Mouse (Mus musculus): ENCODE results near the gene Rps15a. TPM values are rescaled to one million over a fixed set of nuclear protein-coding genes. Genes with fewer than 3 reads are reported as not detected.

The Rps15a gene
- polyA plus RNA-seq, 1 experiment from 2014 or later, result 937 TPM

DNA sequence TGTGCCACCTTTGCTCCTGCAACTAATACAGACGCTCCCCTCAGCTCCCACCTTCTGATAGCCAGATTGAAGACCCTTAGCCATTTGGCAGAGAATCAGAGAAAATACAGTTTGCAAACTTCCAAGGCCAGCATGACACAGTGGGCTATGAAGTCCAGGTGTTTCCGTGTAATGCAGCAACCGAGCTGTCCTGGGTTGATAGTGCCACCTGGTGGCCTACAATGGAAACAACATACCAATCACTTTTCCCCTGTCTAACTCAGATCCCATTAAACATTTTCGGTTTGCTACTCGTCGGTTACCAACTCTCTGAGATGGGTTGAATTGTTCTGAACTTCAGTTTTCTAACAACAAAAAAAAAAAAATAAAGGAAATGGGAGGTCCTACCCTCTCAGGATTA, 59.7 kb downstream of the Rps15a start:
- H3K9ac ChIP-seq (ENCODE audit: low read depth, low read length), result no peak overlapping the region
- H3K4me2 ChIP-seq, result no peak overlapping the region
- DNase-seq (ENCODE audit: low spot score) (no peak), ATAC-seq (replicated peaks; ENCODE audit: low FRiP score) (no peak)
- no peaks in the 10 kb centered on the region for H3K4me1 ChIP-seq (replicated peaks; ENCODE audit: control insufficient read depth, insufficient read depth, low read length)
- whole genome bisulfite sequencing, result 81% methylated on average over 6 of the region's 6 CpGs
- peaks cover 5% of the 10 kb centered on the region for H3K9me3 ChIP-seq (ENCODE audit: control insufficient read depth, low read length)
- H3K4me3 ChIP-seq (ENCODE audit: low read depth, low read length), result no peak overlapping the region
- no peaks in the 10 kb centered on the region for H3K27me3 ChIP-seq (replicated peaks; ENCODE audit: control insufficient read depth, insufficient read depth, low read length)
- H3K27ac ChIP-seq (ENCODE audit: low read depth, low read length), result no peak overlapping the region
- no peaks in the 10 kb centered on the region for H3K36me3 ChIP-seq (ENCODE audit: control insufficient read depth, insufficient read depth, low read length)

Other genes with a start within 250 kb of the Rps15a start
- 279 and 288 TPM in 2 replicates for gene Arl6ip1, start 13.5 kb upstream of the Rps15a start, polyA plus RNA-seq (2014; fragmentation: Nextera tagmentation; extraction: Ambion mirVana)
- gene Smg1, start 127.5 kb upstream of the Rps15a start, polyA plus RNA-seq (2014; fragmentation: Nextera tagmentation; extraction: Ambion mirVana), result 14.2 and 14.9 TPM in 2 replicates